Mouse (Mus musculus): ENCODE data around the gene Camta1. TPM values are rescaled to one million over a fixed set of nuclear protein-coding genes. Genes with fewer than 3 reads are reported as not detected.

Camta1 gene
- total RNA-seq, 1 experiment from 2014 or later = 37.3 TPM

DNA sequence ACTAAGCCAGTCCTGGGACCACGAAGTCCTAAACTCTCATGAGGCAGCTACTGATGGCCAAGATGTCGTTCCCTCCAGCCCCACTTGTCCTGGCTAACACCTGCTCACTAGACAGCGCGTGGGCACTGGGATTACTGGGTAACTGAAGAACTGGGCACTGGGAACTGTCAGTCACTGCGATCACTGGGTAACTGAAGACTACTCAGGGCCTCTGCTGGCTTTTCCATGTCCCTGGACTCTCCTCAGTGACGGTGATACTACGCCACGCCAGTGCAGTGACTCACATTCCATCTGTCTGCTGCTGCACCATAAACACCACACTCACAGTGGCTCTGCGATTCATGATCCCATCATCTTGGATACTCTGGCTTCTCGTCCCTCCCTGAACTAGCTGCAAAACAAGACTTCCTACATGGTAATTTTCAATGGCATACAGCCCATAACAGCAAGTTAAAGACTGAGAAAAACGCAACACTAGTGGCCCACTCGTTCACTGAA, 81.7 kb downstream of the Camta1 start:
- DNase-seq = no peak

DNA sequence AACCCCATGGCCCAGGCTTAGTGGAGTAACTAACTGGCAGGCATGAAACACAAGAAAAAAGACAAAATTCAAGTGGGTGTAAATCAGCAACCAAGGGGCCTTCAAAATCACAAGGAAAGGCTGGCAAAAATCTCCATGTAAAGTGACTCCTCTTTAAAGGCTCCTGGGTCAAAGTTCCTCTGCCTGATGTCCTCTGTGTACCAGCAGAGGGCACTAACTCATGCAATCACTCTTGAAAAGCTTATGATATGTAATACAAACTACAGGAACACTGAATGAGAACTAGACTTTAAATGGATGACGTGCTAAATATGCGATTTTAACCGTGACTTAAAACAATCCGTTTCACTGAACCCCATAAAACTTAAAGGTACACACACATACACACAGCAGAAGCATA, 83.2 kb downstream of the Camta1 start:
- DNase-seq = no peak

GRCm38 (mm10) chr4:151777451-151777850, 84.2 kb downstream of the Camta1 start:
- DNase-seq = no peak

- DNase-seq = no peak
Measured at GRCm38 (mm10) chr4:151775441-151775840, 86.2 kb downstream of the Camta1 start.

GRCm38 (mm10) chr4:151773651-151774050, 88.0 kb downstream of the Camta1 start:
- DNase-seq = no peak

DNA sequence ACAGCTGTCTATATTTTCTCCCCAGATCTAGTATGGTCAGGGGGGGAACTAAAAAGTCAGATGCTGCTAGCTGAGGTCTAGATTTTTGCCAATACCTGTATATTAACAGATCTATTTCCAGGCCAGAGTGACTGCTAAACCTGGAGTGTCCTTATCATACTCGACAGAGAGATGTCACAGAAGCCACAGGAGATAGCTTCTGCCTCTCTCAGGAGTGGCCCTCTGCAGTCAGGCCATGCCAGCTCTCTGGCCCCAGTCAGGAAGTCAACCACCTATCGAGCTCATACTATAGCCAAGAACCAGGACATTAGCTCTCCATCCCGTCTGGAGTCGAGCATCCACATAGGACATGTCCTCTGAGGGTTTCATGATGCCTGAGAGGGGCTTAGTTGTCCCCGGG, 88.7 kb downstream of the Camta1 start:
- no peak for DNase-seq

GRCm38 (mm10) chr4:151770697-151771096, 91.0 kb downstream of the Camta1 start:
- no peak for DNase-seq

- no peak for DNase-seq
Measured at GRCm38 (mm10) chr4:151767786-151768185, 93.9 kb downstream of the Camta1 start.

DNA sequence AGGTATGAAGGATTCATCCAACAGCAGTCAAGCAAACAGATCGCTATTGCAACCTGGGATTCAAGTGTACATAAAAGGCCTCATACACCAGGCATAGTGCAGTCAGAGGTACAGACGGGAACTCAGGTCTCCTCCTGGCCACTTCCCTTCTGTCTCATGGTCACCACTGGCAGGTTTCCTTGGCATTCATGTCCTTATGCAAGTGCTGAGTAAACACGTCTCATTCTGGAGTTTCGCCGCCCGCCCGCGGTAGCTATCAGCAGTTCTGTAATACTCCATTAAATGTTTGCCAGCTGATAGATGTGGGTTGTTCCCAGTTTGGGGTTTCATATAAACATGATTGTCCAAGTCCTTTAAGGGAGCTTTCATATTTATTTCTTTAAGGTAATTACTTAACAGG, 94.3 kb downstream of the Camta1 start:
- no peak for DNase-seq

- DNase-seq = no peak
Measured at GRCm38 (mm10) chr4:151765376-151765775, 96.3 kb downstream of the Camta1 start.

DNA sequence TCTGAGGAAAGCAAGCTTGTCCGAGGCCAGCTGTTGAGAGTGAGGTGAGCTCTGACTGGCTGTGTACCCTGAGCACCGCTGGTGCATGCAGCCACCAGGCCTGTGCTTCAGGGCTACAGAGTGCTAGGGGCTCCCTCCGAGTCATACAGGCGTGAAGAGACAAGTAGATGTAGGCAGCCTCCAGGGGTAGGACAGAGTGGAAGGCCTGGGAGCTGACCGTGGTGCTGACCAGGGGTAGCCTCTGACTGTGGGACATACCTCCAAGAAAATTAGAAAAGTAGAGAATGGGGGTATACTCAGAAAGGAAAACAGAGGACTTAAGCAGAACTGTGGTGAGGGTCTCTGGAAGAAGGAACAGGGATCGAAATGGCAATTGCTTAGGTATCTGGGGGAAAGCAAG, 97.7 kb downstream of the Camta1 start:
- peak; percentile 59 for DNase-seq

- no peak for DNase-seq
Measured at GRCm38 (mm10) chr4:151759095-151759494, 102.6 kb downstream of the Camta1 start.

DNA sequence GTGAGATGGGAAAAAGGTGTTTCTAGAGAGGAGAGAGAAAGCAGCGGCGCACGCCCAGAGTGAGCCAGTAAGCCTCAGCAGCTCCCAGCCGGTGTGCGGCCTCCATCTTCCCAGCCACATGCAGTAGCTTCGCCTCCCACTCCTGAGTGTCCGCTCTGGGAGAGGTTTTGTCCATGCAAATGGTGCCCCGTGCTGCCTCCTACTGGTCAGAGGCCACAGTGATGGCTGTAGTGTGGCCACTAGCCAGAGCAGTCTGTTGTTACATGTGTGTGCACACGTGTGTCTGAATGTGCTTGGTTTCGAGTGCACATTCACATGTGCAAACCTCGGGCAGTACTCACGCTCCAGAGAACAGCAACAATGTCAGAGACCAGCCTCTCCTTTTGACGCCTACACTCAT, 103.3 kb downstream of the Camta1 start:
- DNase-seq = no peak

GRCm38 (mm10) chr4:151757261-151757660, 104.4 kb downstream of the Camta1 start:
- DNase-seq = no peak

DNA sequence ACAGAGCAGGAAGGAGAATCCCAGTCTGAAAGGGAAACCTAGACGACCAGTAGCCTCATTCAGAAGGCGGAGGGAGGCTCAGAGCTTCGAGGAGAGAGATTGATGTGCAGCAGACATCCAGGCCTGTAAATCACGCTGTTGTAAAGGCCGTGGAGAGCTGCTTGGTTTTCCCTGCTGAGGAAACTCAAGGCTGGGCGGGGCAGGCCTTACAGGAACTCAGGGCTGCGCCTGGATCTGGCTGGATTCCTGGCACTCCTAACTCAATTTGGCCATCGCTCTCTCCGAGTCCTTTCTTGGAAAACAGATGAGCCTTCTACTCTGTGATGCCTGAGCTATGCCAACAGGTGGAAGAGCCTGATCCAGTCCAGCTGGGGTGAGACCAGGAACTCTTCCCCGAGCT, 105.3 kb downstream of the Camta1 start:
- no peak for DNase-seq

DNA sequence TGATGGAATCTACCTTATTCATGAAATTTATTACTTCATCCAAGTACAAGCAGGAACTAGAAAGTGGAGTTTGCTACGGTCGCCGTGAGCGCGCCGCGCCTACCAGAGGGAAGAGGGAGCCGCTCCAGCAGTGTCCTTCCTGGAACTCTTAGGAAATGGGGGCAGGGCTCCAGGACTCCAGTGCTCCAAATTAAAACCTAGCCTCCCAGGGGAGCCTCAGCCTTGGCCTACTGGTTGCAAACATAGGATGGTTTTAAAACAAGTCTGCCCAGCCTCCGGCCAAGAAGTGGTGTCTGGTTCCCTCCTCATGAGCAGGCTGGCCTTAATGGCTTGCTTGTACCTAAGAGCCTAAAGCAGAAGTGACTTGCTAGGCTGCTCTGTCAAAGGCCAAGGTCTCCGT, 108.4 kb downstream of the Camta1 start:
- peak; percentile 17 for DNase-seq

- DNase-seq = no peak
Measured at GRCm38 (mm10) chr4:151752551-151752950, 109.1 kb downstream of the Camta1 start.

DNA sequence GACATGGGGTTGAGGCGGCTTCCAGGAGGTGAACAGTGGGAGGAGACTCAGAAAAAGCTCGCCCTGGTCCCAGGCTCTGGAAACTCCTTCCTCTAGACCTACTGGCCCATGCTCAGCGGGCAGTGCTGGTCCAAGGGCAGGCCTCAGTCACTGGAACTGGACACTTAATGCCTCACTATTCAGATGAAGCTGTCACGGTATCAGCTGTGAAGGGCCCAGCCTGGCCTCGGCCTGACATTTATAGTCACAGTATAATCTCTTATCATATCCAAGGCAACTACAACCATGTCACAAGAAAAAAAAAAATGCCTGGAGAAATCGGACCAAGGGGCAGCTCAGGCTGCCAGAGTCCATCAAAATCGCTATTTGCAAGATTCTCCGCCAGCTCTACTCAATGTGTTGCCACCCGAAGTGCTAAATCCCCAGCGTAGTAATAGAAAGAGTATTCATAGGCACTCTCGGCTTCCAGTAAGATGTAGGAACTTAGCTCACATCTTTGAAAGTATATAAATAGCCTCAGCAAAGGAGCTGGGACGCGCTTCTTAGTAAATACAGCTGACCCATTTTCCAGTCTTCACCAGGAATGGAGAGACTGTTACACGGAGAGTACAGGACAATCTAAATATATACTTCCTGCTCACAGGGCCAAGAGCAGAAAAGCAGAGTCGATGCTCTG, 110.3 kb downstream of the Camta1 start:
- no peak for DNase-seq

- no peak for DNase-seq
Measured at GRCm38 (mm10) chr4:151747723-151748122, 114.0 kb downstream of the Camta1 start.

DNA sequence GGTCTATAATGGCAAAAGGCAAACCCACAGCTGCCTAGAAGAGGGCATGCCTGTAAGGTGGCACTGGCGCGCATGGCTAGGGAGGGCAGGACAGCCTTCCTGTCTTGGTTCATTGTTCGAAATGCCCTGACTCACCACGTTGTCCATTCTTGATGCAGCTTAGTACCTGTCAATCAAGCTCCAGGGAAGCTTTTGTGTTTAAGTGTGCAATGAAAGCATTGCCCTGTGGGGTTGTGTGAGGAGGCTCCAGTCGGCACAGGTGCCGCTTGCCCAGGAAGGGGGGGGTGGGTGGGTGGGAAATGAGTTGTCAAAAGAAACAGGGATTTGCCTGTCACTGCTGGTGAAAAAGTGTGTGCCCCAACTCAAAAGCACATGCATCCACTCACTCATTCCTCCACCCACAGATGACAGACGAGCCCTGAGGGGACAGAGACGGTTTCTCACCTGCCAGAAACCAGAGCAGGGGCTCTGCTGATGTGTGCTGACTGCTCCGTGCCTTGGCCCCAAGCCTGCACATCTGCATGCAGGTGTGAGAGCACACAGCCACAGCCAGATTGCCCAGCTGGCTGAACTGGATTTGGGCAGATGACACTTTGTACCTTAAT, 115.6 kb downstream of the Camta1 start:
- no peak for DNase-seq

DNA sequence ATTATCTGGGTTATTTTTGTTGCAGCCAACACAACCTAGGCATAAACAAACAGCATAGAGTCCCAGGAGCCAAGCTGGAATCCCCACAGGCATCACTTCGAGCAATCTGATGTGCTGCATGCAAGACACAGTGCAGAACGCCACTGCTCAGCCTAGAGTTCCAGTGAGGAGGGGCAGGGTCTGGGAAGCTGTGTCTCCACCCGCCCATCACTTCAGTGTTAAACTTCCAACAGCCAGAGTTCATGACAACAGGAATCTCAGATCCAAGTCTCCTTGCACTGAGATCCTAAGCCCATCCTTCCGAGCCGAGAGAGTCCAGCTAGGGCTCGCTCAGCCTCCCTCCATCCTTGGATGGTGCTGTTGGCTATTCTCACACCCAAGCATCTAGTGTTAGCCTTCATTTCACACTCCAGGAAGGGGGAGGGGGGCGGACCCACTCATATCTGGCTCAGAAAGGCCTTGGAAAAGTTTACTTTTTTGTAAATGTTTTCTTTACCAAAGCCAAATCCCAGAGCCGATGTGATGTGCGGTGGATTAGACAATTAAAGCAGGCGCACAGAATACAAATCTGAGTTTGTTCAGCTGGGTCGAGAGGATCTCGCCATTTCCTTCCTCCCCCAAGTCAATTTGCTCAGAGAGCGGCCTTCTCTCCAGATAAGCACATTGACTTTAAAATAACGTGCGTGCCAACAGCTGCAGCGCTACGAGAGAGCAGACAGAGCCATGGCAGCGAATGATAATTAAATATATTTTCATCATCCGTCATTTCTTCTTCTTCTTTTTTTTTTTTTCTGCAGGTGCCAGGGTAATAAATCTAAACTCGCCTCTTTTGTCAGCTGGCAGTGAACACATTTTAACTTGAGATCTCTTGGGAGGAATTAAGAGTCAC, 120.2 kb downstream of the Camta1 start:
- DNase-seq = no peak

- no peak for DNase-seq
Measured at GRCm38 (mm10) chr4:151739348-151739956, 122.2 kb downstream of the Camta1 start.

GRCm38 (mm10) chr4:151738875-151739274, 122.8 kb downstream of the Camta1 start:
- DNase-seq = no peak
